Mouse (Mus musculus): ENCODE measurements at regions not wholly inside any gene's neighbourhood (a gene's known extent, or its start where the extent isn't known, plus 50 kb on each side); places are given as distances from the start of the nearest gene placed in this dataset.

DNA sequence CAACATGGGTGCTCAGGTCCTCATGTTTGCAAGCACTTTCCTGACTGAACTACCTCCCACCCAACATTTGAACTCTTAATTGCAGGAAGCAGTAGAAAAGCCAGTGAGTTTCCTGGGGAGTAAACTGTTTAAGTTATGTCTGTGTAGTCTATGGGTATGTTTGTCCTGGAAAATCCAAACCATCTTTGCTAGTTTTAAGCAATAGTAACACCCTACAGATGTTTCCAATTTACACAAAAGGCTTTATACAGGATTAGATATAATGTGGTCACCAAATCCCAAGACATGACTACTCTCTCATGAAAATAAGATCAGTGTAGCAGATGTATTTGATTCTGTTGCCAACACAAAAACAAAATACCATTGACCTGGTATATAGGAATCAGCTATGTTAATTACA lies 421.1 kb upstream of the 4930452B06Rik start:
- no peak for TF ChIP-seq CTCF (conservative IDR thresholded peaks at IDR 0.05; ENCODE audit: low read length)
- TF ChIP-seq POU5F1 (IDR thresholded peaks at IDR 0.05; ENCODE audit: borderline replicate concordance, low read length): no peak
- TF ChIP-seq NANOG (IDR thresholded peaks at IDR 0.05; ENCODE audit: borderline replicate concordance, low read length): no peak
